Mouse (Mus musculus) left cerebral cortex, postnatal 25 days (tissue): ENCODE measurements around the gene Bcat1. TPM values are rescaled to one million over a fixed set of nuclear protein-coding genes. Genes with fewer than 3 reads are reported as not detected.

Experiments
- DNase-seq, 2 experiments: peaks; one replicate each; pipeline ENCODE4 v3.0.0; 2022; ENCODE audit warnings: low spot score in 2 of 2, mixed read lengths in 1 of 2
- intact Hi-C: fragments of 180-260 bp; cut with DNase I; formaldehyde crosslinking; loops from one replicate; pipeline ENCODE4 v1.15.1; 2025
- total RNA-seq, 2 experiments: library from RNA; stranded (reverse); gene quantifications; 2 replicates each; pipeline ENCODE4 v1.2.3; 2021

The Bcat1 gene
- total RNA-seq, 2 experiments from 2014 or later = 73.2 to 75.8 TPM

GRCm38 (mm10) chr6:144967536-144967935, 108.4 kb downstream of the Bcat1 start:
- no peak for DNase-seq
- intact Hi-C loops = loop anchor here (5.0 to 10.0 kb wide), 2 partner anchors 633 to 1645 kb away; no protein-coding TSS in a partner anchor

GRCm38 (mm10) chr6:144964205-144964604, 111.8 kb downstream of the Bcat1 start:
- no peak for DNase-seq
- intact Hi-C loops = loop anchor here (5.0 to 10.0 kb wide), 4 partner anchors 147 to 1742 kb away; no protein-coding TSS in a partner anchor

GRCm38 (mm10) chr6:144963156-144963555, 112.8 kb downstream of the Bcat1 start:
- DNase-seq = no peak
- intact Hi-C loops = loop anchor here (5.0 to 10.0 kb wide), 4 partner anchors 146 to 1741 kb away; no protein-coding TSS in a partner anchor

GRCm38 (mm10) chr6:144962013-144962354, 114.0 kb downstream of the Bcat1 start:
- no peak for DNase-seq
- intact Hi-C loops = loop anchor here (5.0 to 10.0 kb wide), 4 partner anchors 145 to 1740 kb away; no protein-coding TSS in a partner anchor

- intact Hi-C loops = loop anchor here (5.0 to 10.0 kb wide), 4 partner anchors 144 to 1739 kb away; no protein-coding TSS in a partner anchor
- peak; percentile 64 to 75 for DNase-seq
These were observed 114.6 kb downstream of the Bcat1 start for GRCm38 (mm10) chr6:144961253-144962012.

GRCm38 (mm10) chr6:144955887-144956547, 120.0 kb downstream of the Bcat1 start:
- intact Hi-C loops = no loop called here
- no peak for DNase-seq

GRCm38 (mm10) chr6:144952885-144953284, 123.1 kb downstream of the Bcat1 start:
- intact Hi-C loops = no loop called here

GRCm38 (mm10) chr6:144944435-144945365, 131.3 kb downstream of the Bcat1 start:
- intact Hi-C loops = no loop called here
- DNase-seq = no peak

More at GRCm38 (mm10) chr6:144952885-144953284, 123.1 kb downstream of the Bcat1 start:
- DNase-seq = no peak

Other genes starting within 250 kb of the Bcat1 start
- 1 to 10 TPM; 2.1 to 3.8 TPM for gene Lrmp, start 39.5 kb upstream of the Bcat1 start, total RNA-seq
- gene Casc1, start 134.8 kb upstream of the Bcat1 start, total RNA-seq = 1 to 10 TPM; 1.3 to 1.5 TPM
- 10 to 100 TPM; 20.6 to 21.7 TPM for gene Etfrf1, start 134.9 kb upstream of the Bcat1 start, total RNA-seq
- gene Kras, start 174.1 kb upstream of the Bcat1 start, total RNA-seq = 10 to 100 TPM; 79.2 to 84.0 TPM